Mouse (Mus musculus): ENCODE data around the gene Nfe2l2. TPM values are rescaled to one million over a fixed set of nuclear protein-coding genes. Genes with fewer than 3 reads are reported as not detected.

Gene Nfe2l2
- total and polyA plus RNA-seq, 2 experiments from 2014 or later = 8.9 to 11.3 TPM

GRCm38 (mm10) chr2:75671337-75671660 lies 33.1 kb downstream of the Nfe2l2 start:
- TF ChIP-seq CTCF (IDR thresholded peaks at IDR 0.05) = no peak
- WGBS = 91% methylated on average over 2 of the region's 2 CpGs
- H3K36me3 ChIP-seq (ENCODE audit: insufficient read depth, low read length) = no peaks in the 10 kb centered on the region
- no peak for DNase-seq (ENCODE audit: low spot score)
- no peaks in the 10 kb centered on the region for H3K4me1 ChIP-seq (ENCODE audit: insufficient read depth, low read length)
- no peak overlapping the region for H3K4me2 ChIP-seq (ENCODE audit: low read depth, low read length, poor library complexity, severe bottlenecking)
- no peaks in the 10 kb centered on the region for H3K27me3 ChIP-seq (ENCODE audit: insufficient read depth, low read length)
- H3K9me3 ChIP-seq (ENCODE audit: low read length) = no peaks in the 10 kb centered on the region
- H3K27ac ChIP-seq (ENCODE audit: low read depth, low read length) = no peak overlapping the region
- ATAC-seq (ENCODE audit: low FRiP score) = no peak
- H3K9ac ChIP-seq (replicated peaks; ENCODE audit: low read length, poor library complexity, severe bottlenecking) = no peak overlapping the region
- H3K4me3 ChIP-seq (ENCODE audit: low read depth, low read length) = no peak overlapping the region

- H3K27ac ChIP-seq (ENCODE audit: low read depth, low read length) = no peak overlapping the region
- ATAC-seq (ENCODE audit: low FRiP score) (no peak), DNase-seq (ENCODE audit: low spot score) (no peak)
- H3K4me1 ChIP-seq (ENCODE audit: insufficient read depth, low read length) = no peaks in the 10 kb centered on the region
- no peak overlapping the region for H3K4me3 ChIP-seq (ENCODE audit: low read depth, low read length)
- 85% methylated on average over 6 of the region's 6 CpGs for WGBS
- H3K9me3 ChIP-seq (ENCODE audit: low read length) = no peaks in the 10 kb centered on the region
- no peak overlapping the region for H3K9ac ChIP-seq (replicated peaks; ENCODE audit: low read length, poor library complexity, severe bottlenecking)
- H3K4me2 ChIP-seq (ENCODE audit: low read depth, low read length, poor library complexity, severe bottlenecking) = no peak overlapping the region
- H3K27me3 ChIP-seq (ENCODE audit: insufficient read depth, low read length) = no peaks in the 10 kb centered on the region
- TF ChIP-seq CTCF (IDR thresholded peaks at IDR 0.05) = no peak
- H3K36me3 ChIP-seq (ENCODE audit: insufficient read depth, low read length) = no peaks in the 10 kb centered on the region
These were observed 33.8 kb downstream of the Nfe2l2 start for GRCm38 (mm10) chr2:75670446-75671336.

DNA sequence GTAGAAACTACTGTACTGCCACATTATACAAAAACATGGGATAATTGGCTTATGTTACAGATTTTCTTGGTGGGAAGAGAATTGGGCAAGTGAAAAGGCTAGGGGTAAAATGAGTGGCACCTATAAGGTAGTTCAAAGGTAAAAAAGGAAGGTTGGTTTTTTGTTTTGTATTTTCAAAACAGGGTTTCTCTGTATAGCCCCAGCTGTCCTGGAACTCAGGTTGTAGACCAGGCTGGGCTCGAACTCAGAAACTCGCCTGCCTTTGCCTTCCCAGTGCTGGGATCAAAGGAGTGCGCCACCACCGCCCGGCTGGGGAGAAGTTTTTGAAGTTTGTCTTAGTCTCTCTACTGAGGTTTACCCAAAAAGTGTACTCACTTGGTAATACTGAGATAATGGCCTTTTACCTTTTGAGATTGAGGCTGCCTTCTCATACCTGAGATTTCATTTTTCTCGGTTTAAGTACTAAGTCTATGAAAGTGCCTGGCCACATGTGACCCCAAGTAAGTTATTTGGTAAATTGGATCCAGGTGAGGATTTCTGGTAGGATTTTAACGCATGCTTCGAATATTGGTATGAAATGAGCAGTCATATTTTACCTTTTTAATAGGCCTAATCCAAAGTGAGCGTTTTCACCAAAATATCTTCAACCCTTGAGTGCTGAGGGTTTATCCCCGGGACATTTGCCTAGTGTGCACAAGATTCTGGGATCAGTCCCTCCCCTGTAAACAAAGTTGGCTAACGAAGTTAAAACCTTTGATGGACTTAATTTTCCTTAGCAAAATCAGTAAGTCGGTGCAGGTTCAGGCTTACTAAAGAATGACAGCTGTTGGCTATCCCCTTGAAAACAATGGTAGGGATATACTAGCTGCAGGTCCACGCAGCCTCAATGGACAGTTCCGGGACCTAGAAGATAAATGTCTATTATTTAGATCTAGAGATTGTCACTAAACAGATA lies 34.7 kb downstream of the Nfe2l2 start:
- Histone ChIP-seq H3K27ac (ENCODE audit: low read depth, low read length) (no peak overlapping the region), H3K9me3 (ENCODE audit: low read length) (no peaks in the 10 kb centered on the region), H3K9ac (replicated peaks; ENCODE audit: low read length, poor library complexity, severe bottlenecking) (no peak overlapping the region), H3K4me1 (ENCODE audit: insufficient read depth, low read length) (no peaks in the 10 kb centered on the region), H3K27me3 (ENCODE audit: insufficient read depth, low read length) (no peaks in the 10 kb centered on the region), H3K4me3 (ENCODE audit: low read depth, low read length) (no peak overlapping the region), H3K36me3 (ENCODE audit: insufficient read depth, low read length) (peaks cover 2% of the 10 kb centered on the region; the same call in 1 of the 2 replicates), H3K4me2 (ENCODE audit: low read depth, low read length, poor library complexity, severe bottlenecking) (no peak overlapping the region)
- no peak for DNase-seq (ENCODE audit: low spot score)
- no peak for TF ChIP-seq CTCF (IDR thresholded peaks at IDR 0.05)
- 47% methylated on average over 14 of the region's 14 CpGs for WGBS
- 0 out of 2 replicates have a peak, but pooled peaks have one; percentile 53 for ATAC-seq (ENCODE audit: low FRiP score)

- no peak for TF ChIP-seq CTCF (IDR thresholded peaks at IDR 0.05)
- Histone ChIP-seq H3K9me3 (ENCODE audit: low read length) (no peaks in the 10 kb centered on the region), H3K27me3 (ENCODE audit: insufficient read depth, low read length) (no peaks in the 10 kb centered on the region), H3K4me3 (ENCODE audit: low read depth, low read length) (peak overlapping the region; percentile 91), H3K27ac (ENCODE audit: low read depth, low read length) (no peak overlapping the region), H3K36me3 (ENCODE audit: insufficient read depth, low read length) (peaks cover 12% of the 10 kb centered on the region; the same call in 1 of the 2 replicates), H3K4me1 (ENCODE audit: insufficient read depth, low read length) (peaks cover 11% of the 10 kb centered on the region), H3K4me2 (ENCODE audit: low read depth, low read length, poor library complexity, severe bottlenecking) (peak overlapping the region; percentile 71), H3K9ac (replicated peaks; ENCODE audit: low read length, poor library complexity, severe bottlenecking) (no peak overlapping the region)
- ATAC-seq (ENCODE audit: low FRiP score) (no peak), DNase-seq (ENCODE audit: low spot score) (no peak)
- 28% methylated on average over 2 of the region's 2 CpGs for WGBS
These were observed 43.3 kb downstream of the Nfe2l2 start for GRCm38 (mm10) chr2:75661106-75661505.

GRCm38 (mm10) chr2:75660255-75660948 lies 44.0 kb downstream of the Nfe2l2 start:
- DNase-seq (ENCODE audit: low spot score) (no peak), ATAC-seq (ENCODE audit: low FRiP score) (no peak)
- Histone ChIP-seq H3K4me1 (ENCODE audit: insufficient read depth, low read length) (peaks cover 11% of the 10 kb centered on the region), H3K9ac (replicated peaks; ENCODE audit: low read length, poor library complexity, severe bottlenecking) (peak overlapping the region; percentile 98), H3K4me2 (ENCODE audit: low read depth, low read length, poor library complexity, severe bottlenecking) (peak overlapping the region; percentile 71), H3K9me3 (ENCODE audit: low read length) (no peaks in the 10 kb centered on the region), H3K27me3 (ENCODE audit: insufficient read depth, low read length) (no peaks in the 10 kb centered on the region), H3K36me3 (ENCODE audit: insufficient read depth, low read length) (peaks cover 12% of the 10 kb centered on the region; the same call in 1 of the 2 replicates), H3K4me3 (ENCODE audit: low read depth, low read length) (peak overlapping the region; percentile 91), H3K27ac (ENCODE audit: low read depth, low read length) (peak overlapping the region; percentile 100)
- TF ChIP-seq CTCF (IDR thresholded peaks at IDR 0.05) = no peak
- 2% methylated on average over 15 of the region's 15 CpGs for WGBS

Data from midbrain, postnatal 0 days (tissue).